Mouse (Mus musculus) right cerebral cortex, postnatal 36 days (tissue): Measurements from ENCODE around the gene Pla1a.

Experiments
- DNase-seq, 2 experiments: peaks; one replicate each; pipeline ENCODE4 v3.0.0; 2022; ENCODE audit warnings: low spot score in 2 of 2, mixed read lengths in 1 of 2

Pla1a gene

DNA sequence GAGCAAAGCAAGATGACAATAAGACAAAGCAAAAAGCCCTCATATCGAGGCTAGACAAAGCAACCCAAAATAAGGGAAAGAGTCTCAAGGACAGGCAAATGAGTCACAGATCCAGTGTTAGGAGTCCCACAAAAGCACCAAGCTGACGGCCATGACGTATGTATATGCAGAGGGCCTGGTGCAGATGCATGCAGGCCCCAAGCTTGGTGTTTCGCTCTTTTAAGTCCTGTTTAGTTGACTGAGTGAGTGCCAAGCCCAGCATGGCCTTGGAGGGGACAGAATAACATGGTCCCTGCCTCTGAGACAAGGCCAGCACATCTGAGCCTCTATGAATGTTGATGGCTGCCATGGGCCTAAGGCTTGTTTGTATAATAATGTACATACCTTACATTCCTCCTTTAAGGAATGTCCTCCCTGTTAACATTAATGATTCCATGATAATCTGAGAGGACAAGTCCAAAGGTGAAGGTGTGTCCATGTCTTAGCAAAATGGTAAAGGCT is 1.4 kb upstream of the Pla1a start:
- no peak for DNase-seq

GRCm38 (mm10) chr16:38433514-38433913 is 569 bp upstream of the Pla1a start:
- DNase-seq = no peak

DNA sequence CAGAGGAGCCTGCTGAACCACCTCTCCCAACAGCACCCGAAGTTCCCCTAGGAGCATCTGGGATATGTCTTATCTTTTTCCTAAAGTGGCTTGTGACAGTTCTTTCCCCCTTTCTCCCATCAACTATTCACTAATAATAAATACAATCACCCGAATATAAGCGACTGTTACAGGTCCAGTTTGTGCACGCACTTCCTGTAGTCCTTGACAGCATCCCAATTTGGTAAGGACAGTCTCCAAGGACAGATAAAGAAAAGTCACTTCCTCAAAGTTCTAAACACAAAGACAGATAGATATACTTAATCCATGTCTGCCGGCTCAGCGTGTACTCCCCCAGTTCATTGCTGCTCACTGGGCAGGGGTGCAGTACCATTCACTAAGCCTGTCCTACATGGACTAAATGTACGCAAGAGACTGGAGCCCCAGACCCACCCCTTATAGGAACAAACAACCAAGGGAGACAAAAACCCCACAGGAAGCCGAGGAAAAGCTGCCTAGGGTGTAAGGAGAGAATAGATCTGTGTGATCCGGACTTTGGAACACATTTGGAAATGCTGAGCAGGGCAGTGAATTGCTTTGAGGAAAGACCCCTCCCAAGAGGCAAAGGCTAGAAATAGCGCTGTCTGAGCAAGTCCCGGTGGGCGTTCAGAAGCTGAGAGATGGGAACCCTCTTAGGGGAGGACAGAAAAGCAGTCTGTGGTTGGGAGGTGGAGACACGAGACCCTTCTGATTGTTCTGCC is 1.3 kb downstream of the Pla1a start:
- DNase-seq = no peak

DNA sequence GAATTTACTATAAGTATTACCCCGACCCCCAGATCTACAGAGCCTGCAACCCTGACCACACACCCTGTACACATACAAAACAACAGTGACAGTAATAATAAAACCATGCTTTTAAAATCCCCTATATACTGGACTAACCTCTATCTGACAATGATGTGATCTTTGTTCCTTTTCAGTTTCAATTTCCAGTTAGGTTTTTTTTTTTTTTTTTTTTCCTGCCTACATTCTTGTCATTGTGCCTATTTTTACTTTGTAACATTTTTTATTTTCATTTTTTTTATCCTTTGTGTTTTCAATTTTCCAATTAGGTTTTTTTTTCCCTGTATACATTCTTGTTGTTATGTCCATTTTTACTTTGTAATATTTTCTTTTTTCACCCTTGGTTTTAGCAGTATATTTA is 7.1 kb downstream of the Pla1a start:
- no peak for DNase-seq

DNA sequence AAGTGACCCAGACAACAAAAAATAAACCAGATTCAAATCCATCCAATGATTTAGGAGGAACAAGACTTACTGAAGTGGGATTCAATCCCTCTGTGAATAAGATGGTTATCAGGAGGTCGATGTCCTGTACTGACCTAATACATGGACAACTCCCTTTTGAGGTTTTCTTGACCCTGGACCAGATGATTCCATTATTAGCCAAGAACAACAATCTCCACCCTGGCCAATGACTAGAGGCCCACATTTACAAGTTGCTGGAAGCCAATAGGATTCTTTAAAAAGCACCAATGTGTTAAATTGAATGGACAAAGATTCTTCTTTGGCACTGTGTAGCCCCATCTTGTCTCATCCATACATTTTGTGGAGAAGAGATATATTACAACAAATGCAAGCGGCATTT is 7.6 kb downstream of the Pla1a start:
- DNase-seq = no peak

DNA sequence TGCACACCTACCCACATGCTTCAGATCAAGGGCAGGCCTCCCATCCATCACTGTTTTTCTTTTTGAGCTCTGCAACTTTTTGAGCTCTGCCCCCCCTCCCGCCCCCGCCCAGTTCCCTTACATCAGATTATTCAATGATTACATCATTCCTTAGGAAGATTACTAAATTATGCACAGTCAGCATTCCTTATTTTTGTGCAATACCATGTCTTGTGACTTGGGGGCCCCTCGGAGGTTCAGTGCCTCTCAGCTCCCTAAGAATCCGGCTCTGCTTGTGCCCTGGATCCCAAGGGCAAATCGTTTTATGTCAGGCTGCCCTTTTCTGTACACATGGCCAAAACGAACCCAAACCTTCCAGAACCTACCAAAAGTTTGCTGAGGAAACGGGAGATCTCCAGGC is 18.0 kb downstream of the Pla1a start:
- DNase-seq = no peak

GRCm38 (mm10) chr16:38408416-38408815 is 24.5 kb downstream of the Pla1a start:
- no peak for DNase-seq

GRCm38 (mm10) chr16:38407584-38407983 is 25.4 kb downstream of the Pla1a start:
- no peak for DNase-seq

DNA sequence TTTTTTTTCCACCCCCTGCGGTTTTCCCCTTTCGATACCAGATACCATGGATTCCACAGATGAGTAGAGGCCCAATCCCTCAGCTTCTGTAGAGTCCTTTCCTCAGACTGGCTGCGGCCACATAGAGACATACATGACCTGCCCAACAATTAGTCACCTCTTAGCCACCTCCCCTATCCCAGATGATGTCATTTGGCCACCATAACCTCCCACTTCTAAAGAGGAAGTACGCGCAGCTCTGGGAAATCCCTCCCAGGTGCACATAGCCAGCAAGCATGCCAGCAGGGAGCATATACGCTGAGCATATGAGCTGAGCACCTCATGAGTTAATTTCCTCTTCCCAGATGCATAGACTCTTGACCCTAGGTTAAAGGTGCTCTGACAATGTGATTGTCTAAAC is 26.2 kb downstream of the Pla1a start:
- DNase-seq = no peak

GRCm38 (mm10) chr16:38406293-38406692 is 26.7 kb downstream of the Pla1a start:
- DNase-seq = no peak

DNA sequence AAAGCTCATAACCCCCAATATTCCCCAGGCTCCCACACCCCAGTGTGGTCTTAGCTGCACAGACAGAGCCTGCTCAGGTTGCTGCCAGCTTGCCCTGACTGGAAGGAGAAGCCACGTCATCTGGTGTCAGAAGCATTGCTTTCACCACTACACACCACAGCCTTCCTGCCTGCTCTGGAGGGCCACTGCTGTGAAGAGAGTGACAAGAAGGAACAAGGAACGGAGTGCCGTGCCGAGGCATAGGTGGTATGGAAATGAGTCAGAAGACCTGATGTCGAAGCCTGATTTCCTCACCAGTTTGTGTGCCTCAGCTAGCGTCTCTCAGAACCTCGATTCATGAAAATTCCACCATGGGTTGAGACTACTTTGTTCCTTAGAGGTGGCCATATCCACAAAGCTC is 29.3 kb downstream of the Pla1a start:
- DNase-seq = no peak

DNA sequence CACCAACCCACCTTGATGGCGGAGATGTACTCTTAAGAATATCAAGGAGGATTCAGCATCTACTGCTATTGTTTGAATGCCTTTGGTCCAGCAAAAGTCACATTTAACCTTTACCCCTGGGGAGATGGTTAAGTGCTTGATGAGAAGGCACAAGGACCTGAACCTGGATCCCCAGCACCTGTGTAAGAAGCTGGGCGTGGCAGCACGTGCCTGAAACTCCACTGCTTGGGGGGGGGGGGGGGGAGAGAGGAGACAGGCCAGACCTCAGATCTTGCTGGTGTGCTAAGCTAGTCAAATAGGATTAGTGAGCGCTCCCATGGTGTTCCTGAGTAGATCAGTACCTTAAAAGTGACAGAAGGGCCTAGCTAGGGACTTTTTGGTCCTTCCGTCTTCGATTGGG is 31.5 kb downstream of the Pla1a start:
- no peak for DNase-seq

- DNase-seq = no peak
Observed at GRCm38 (mm10) chr16:38400311-38400960, 32.5 kb downstream of the Pla1a start.

- DNase-seq = peak in 1 of 2 experiments; percentile 15
Observed at GRCm38 (mm10) chr16:38399531-38400231, 33.3 kb downstream of the Pla1a start.

- DNase-seq = no peak
Observed at GRCm38 (mm10) chr16:38399076-38399475, 33.9 kb downstream of the Pla1a start.

- DNase-seq = no peak
Observed at GRCm38 (mm10) chr16:38398266-38398665, 34.7 kb downstream of the Pla1a start.

DNA sequence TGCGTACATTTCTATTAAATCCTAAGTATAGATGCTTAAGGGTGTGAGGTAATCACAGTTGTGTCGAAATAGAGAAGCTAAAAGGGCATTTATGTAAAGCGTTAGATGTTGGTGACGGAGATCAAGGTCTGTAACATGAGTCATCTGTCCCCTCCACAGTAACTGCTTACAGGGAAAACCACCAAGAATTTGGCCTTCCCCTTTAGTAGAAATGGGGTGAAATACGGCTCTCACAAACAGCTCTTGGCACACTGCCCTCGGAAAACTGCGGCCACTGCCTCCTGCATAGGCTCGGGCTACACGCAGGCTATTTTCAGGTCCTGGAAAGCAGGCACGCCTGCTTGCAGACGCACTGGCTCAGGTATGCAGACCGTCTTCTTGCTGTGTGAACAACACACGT is 36.8 kb downstream of the Pla1a start:
- DNase-seq = no peak

DNA sequence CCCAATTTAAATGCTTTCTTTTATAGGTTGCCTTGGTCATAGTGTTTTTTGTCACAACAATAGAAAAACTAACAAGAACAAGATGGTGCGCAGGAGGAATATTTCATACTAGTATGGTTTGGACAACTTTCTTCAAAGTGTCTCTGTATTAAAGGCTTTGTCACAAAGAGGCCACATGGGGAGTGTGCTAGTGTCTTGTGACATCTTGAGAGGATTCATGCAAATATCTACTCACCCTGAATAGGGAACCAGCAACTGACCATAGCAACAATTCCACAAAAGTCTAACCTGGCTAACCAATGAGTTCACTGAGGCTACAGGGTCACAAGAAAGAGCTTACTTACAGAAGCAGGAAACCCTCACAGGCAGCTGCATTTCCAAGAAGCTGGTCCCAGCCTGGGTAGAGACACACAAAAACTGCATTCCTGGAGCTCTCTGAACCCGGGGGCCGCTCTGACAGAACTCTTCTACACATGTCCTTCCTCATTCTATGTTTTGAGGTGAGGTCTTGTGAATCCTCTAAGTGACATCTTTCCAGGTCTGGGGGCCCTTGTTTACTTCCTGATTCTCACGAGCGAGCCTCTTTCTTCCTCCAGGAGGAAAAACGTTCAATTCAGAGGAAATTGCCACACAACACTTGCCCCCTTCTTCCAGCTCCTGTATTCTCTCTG is 37.8 kb downstream of the Pla1a start:
- DNase-seq = no peak

DNA sequence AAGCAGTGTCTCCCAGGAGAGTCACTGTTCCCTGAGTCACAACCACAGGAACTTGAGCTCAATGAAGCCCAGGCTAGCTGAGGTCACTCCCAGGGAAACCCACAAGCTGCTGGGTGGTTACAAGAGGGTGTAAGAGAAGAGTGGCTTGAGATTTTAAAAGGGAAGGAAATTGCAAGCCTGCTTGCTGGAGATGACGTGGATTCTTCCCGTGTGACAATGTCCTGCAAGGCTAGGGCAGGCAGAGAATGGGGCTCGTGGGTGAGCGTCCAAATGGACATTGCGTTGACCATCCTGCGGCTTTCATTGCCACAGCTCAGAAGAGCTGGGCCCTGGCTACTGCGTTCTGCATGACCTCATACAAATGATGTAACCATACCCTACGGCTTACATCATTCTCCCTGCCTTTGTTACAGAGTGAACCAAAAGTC is 38.7 kb downstream of the Pla1a start:
- no peak for DNase-seq

DNA sequence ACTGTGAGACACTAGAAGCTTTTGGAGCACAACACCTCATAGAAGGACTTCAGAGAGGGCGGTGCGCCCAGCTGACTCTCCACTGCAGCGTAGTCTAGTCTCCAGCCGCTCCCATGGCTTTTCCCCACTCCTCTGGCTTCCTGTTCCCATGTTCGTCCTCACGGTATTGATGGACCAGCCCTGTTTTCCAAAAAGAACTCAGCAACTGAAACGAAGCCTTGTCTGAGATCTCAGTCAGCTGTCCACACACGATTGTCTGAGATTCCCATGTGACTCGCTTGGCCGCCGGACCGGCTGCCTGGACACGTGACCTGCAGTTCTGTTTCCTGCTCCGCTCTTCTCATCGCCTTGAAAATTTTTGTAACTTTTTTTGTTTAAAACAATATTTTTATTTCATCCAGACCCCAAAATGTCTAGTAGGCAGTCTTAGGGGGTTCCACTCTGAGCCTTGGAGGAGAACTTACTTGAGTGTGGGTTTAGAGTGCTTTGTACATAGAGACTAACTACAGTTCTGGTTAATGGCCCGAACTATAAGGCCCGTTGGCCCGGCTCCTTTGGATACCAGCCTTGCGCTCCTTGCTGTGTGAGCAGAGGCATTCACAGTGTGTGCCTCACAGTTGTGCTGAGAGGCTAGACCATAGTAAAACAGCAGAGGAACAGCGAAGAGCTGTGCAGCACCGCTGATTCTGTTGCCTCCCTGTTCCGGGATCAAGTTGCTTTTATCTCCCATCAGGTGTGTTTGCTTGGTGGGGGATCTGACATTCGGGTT is 40.6 kb downstream of the Pla1a start:
- peak in 1 of 2 experiments; percentile 16 for DNase-seq

GRCm38 (mm10) chr16:38390322-38390721 is 42.6 kb downstream of the Pla1a start:
- DNase-seq = no peak
